Mouse (Mus musculus) gastrocnemius, adult 8-10 months (tissue): ENCODE data around the gene Gm4792. TPM values are rescaled to one million over a fixed set of nuclear protein-coding genes. Genes with fewer than 3 reads are reported as not detected.

Experiments
- DNase-seq, 2 experiments: peaks; one replicate each; pipeline ENCODE4 v3.0.0; 2022; ENCODE audit warnings: low spot score in 2 of 2
- total RNA-seq, 4 experiments: library from RNA; stranded (reverse); gene quantifications; 2 replicates each; pipeline ENCODE4 v1.2.4; 2022

The Gm4792 gene
- total RNA-seq: not detected

- no peak for DNase-seq
These were observed at the start of gene Gm4792 for GRCm38 (mm10) chr10:94298471-94298870. Gene Gm4792, minus strand, starts transcription at chr10:94298703.

GRCm38 (mm10) chr10:94347959-94348358 lies 49.5 kb upstream of the Gm4792 start:
- DNase-seq: no peak

- DNase-seq: no peak
These were observed 48.8 kb upstream of the Gm4792 start for GRCm38 (mm10) chr10:94347296-94347695.

- no peak for DNase-seq
These were observed 48.1 kb upstream of the Gm4792 start for GRCm38 (mm10) chr10:94346596-94346995.

GRCm38 (mm10) chr10:94345509-94346252 lies 47.2 kb upstream of the Gm4792 start:
- DNase-seq: no peak

- no peak for DNase-seq
These were observed 46.3 kb upstream of the Gm4792 start for GRCm38 (mm10) chr10:94344631-94345417.

- no peak for DNase-seq
These were observed 45.1 kb upstream of the Gm4792 start for GRCm38 (mm10) chr10:94343581-94343980.

GRCm38 (mm10) chr10:94342256-94342655 lies 43.8 kb upstream of the Gm4792 start:
- DNase-seq: no peak

- DNase-seq: no peak
These were observed 43.0 kb upstream of the Gm4792 start for GRCm38 (mm10) chr10:94341501-94341900.

- DNase-seq: no peak
These were observed 37.6 kb upstream of the Gm4792 start for GRCm38 (mm10) chr10:94336071-94336470.

GRCm38 (mm10) chr10:94335047-94335446 lies 36.5 kb upstream of the Gm4792 start:
- no peak for DNase-seq

GRCm38 (mm10) chr10:94333328-94333727 lies 34.8 kb upstream of the Gm4792 start:
- DNase-seq: no peak

- DNase-seq: no peak
These were observed 34.0 kb upstream of the Gm4792 start for GRCm38 (mm10) chr10:94332358-94333137.

- DNase-seq: no peak
These were observed 31.5 kb upstream of the Gm4792 start for GRCm38 (mm10) chr10:94329962-94330361.

- DNase-seq: no peak
These were observed 20.1 kb upstream of the Gm4792 start for GRCm38 (mm10) chr10:94318574-94318973.

- no peak for DNase-seq
These were observed 14.6 kb upstream of the Gm4792 start for GRCm38 (mm10) chr10:94313146-94313545.

GRCm38 (mm10) chr10:94312007-94312715 lies 13.7 kb upstream of the Gm4792 start:
- DNase-seq: peak in 1 of 2 experiments; percentile 7

- DNase-seq: no peak
These were observed 13.1 kb upstream of the Gm4792 start, which contains the start of gene Tmcc3 for GRCm38 (mm10) chr10:94311511-94312006. Gene Tmcc3, plus strand, starts transcription at chr10:94311949.

GRCm38 (mm10) chr10:94310499-94311267 lies 12.2 kb upstream of the Gm4792 start:
- DNase-seq: no peak

GRCm38 (mm10) chr10:94305526-94305925 lies 7.0 kb upstream of the Gm4792 start:
- no peak for DNase-seq
